Mouse (Mus musculus) forebrain, embryonic 12.5 days (tissue): ENCODE data around the gene Cep78. TPM values are rescaled to one million over a fixed set of nuclear protein-coding genes. Genes with fewer than 3 reads are reported as not detected.

Experiments
- ATAC-seq: fragments of 200-750 bp; cut with Nextera tagmentation; 2 replicates; pipeline ENCODE4 v1.8.0; 2017; ENCODE audit warnings: moderate TSS enrichment; ENCODE audit not compliant: low FRiP score
- H3K27ac ChIP-seq: fragments of 300-500 bp; sonication (generic); 2 replicates; pipeline ENCODE4 v1.5.1; 2016; ENCODE audit warnings: mild to moderate bottlenecking
- H3K27me3 ChIP-seq: fragments of 300-500 bp; sonication (generic); 2 replicates; pipeline ENCODE4 v1.6.1; 2016; ENCODE audit warnings: mild to moderate bottlenecking
- H3K36me3 ChIP-seq: fragments of 300-500 bp; sonication (generic); replicated peaks from 2 replicates; pipeline ENCODE4 v1.6.1; 2016; ENCODE audit warnings: mild to moderate bottlenecking
- H3K4me1 ChIP-seq: fragments of 300-500 bp; sonication (generic); 2 replicates; pipeline ENCODE4 v1.6.1; 2016
- H3K4me2 ChIP-seq: fragments of 300-500 bp; sonication (generic); 2 replicates; pipeline ENCODE4 v1.6.1; 2016; ENCODE audit warnings: mild to moderate bottlenecking, moderate library complexity
- H3K4me3 ChIP-seq: fragments of 300-500 bp; sonication (generic); replicated peaks from 2 replicates; pipeline ENCODE4 v1.5.1; 2016; ENCODE audit warnings: mild to moderate bottlenecking
- H3K9ac ChIP-seq: fragments of 300-500 bp; sonication (generic); 2 replicates; pipeline ENCODE4 v1.6.1; 2016; ENCODE audit warnings: mild to moderate bottlenecking
- H3K9me3 ChIP-seq: fragments of 300-500 bp; sonication (generic); 2 replicates; pipeline ENCODE4 v1.6.1; 2016
- WGBS: fragments of 180-500 bp; shearing (Covaris S2); methylation state at CpG from one replicate; pipeline ENCODE4 v1.1.7; 2016; 5-methylcytosine and 5-hydroxymethylcytosine counted together
- polyA plus RNA-seq: library from polyadenylated mRNA; unstranded; fragments of >200 nt; fragmentation: Nextera tagmentation; extraction: Ambion mirVana; gene quantifications from 2 replicates; pipeline ENCODE4 v1.2.1, GENCODE M21; 2016

Cep78 gene
- polyA plus RNA-seq, 1 experiment from 2014 or later = 65.2 TPM

DNA sequence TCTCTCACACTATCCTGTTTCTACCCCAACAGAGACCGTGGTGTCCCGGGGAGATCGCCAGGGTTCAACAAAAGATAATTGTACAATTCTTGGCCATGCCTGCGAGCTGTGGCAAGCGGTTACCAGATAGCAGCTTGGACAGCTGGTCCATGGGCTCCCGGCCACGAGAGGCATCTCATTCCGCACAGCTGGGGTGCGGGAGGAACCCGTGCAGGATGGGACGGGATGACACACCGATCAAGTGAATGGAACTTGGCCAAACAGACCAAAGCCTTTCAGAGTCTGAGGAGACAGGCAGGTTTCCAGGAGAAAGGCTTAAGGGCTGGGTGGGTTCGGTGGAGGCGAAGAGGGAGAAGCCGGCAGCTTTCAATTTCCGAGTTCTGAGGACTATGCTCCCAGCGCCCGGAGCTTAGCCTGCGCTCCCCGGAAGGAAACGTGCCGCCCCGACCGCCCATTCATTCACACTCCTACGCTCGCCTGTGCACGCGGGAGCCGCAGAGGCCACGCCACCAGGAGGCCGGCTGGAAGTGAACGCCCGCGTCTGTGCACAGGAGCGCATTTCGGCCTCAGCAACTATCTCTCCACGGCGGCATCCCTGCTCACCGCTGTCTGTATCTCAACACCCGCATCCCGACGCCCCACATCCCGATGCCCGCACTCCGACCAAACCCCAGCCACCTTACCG is 60.5 kb downstream of the Cep78 start:
- peaks cover 10% of the 10 kb centered on the region for H3K36me3 ChIP-seq
- H3K27me3 ChIP-seq = peaks cover 5% of the 10 kb centered on the region; the same call in 1 of the 2 replicates
- H3K4me2 ChIP-seq = peak overlapping the region; percentile 84
- H3K9ac ChIP-seq = peak overlapping the region; percentile 73
- under 1% methylated on average over 46 of the region's 46 CpGs for WGBS
- ATAC-seq = peak; percentile 47
- H3K4me3 ChIP-seq = peak overlapping the region; percentile 74
- H3K9me3 ChIP-seq = no peaks in the 10 kb centered on the region
- H3K27ac ChIP-seq = peak overlapping the region; percentile 92
- H3K4me1 ChIP-seq = peaks cover 28% of the 10 kb centered on the region

DNA sequence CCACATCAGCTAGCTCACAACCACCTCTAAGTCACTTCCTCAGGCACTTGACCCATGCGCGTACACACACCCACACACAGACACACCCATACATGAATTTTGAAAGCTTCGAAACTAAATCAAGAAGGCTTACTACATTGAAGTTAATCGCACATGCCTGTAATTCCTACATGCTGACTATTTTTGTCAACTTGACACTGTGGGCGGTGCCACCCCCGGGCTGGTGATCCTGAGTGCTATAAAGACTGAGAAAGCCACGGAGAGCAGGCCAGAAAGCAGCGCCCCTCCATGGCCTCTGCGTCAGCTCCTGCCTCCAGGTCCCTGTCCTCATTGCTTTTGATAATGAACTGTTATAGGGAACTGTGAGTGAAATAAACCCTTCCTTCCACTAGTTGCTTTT is 61.4 kb downstream of the Cep78 start:
- no peaks in the 10 kb centered on the region for H3K9me3 ChIP-seq
- H3K27ac ChIP-seq = no peak overlapping the region
- peak overlapping the region; percentile 74 for H3K4me3 ChIP-seq
- H3K4me2 ChIP-seq = peak overlapping the region; percentile 84
- peaks cover 5% of the 10 kb centered on the region; the same call in 1 of the 2 replicates for H3K27me3 ChIP-seq
- 35% methylated on average over 9 of the region's 9 CpGs for WGBS
- peaks cover 18% of the 10 kb centered on the region for H3K36me3 ChIP-seq
- peak overlapping the region; percentile 73 for H3K9ac ChIP-seq
- ATAC-seq = no peak
- peaks cover 28% of the 10 kb centered on the region for H3K4me1 ChIP-seq

DNA sequence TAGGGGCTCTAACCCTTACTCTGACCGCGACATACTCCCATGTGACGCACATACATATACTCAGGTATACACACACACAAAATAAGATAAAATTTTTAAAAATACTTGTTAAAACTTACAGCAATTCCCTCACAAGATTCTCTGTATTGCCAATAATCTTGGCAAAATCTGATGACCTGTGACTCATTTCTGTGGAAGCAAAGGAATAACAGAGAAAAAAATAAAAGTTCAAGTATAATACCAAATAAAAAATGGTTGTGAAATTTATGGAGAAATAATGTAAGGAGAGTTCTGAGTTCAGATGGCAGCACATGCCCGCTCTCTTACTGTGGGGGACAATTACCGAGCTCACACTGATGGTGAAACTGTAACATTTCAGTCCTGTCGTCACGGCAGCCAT is 65.5 kb downstream of the Cep78 start:
- peaks cover 52% of the 10 kb centered on the region for H3K36me3 ChIP-seq

DNA sequence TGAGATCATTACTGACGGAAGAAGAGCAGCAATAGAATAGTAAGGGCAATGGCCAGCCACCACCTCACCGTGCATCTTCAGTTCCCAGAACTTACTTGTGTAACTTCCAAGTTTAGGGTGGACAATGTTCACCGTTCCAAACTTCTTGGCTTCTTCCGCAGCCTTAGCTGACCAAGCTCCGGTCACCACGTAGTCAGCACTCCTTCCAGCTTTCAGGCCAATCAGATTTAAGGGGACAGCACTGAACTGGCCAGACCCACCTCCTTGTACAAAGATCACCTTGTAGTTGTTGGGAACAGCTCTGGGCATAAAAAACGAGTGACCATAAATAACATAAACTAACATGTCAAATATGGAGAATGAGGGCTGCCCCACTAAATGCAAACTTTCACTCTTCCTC is 66.7 kb downstream of the Cep78 start:
- Histone ChIP-seq H3K4me3 (no peak overlapping the region), H3K27me3 (no peaks in the 10 kb centered on the region), H3K4me2 (no peak overlapping the region), H3K9ac (no peak overlapping the region), H3K4me1 (peaks cover 6% of the 10 kb centered on the region; the same call in 1 of the 2 replicates), H3K27ac (no peak overlapping the region), H3K9me3 (no peaks in the 10 kb centered on the region), H3K36me3 (peaks cover 64% of the 10 kb centered on the region)
- WGBS = 95% methylated on average over 7 of the region's 7 CpGs
- no peak for ATAC-seq

More for the DNA sequence above, 65.5 kb downstream of the Cep78 start:
- WGBS = 96% methylated on average over 7 of the region's 7 CpGs
- Histone ChIP-seq H3K4me3 (no peak overlapping the region), H3K4me2 (no peak overlapping the region), H3K9me3 (no peaks in the 10 kb centered on the region), H3K4me1 (peaks cover 17% of the 10 kb centered on the region), H3K27ac (no peak overlapping the region), H3K27me3 (no peaks in the 10 kb centered on the region), H3K9ac (no peak overlapping the region)
- no peak for ATAC-seq

DNA sequence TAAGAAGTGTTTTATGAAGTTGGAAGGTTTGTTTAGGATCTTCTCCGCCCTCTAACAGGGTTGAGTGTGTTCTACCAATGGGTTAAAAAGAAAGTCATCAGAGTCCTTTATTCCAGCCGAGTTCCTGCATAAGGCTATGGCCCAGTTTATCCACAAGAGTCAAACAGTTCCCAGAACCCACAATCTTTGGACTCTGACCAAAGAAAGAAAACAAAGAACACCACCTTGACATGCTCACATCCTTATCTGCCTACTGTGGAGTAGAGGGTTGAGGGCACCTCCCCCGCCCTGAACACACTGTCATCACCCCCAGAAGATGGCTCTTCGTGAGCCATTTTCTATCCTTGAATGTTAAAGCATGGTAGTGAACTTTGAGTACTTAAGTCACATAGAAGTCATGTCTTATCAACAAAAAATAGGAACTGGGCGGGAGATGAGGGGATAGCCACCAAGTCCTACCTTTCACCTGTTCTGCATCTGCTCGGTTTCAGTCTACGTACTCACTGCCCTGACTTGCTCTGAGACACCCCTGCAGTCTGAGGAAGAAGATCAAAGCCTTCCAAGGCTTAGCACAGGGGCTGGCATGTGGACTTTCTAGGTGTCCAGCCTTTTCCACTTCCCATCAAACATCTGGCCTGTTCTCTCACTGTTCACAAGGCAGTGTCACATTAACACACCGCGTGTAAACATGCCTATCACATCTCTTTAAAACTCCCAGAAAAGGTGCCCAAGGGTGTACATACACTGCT is 71.4 kb downstream of the Cep78 start:
- WGBS = 93% methylated on average over 9 of the region's 9 CpGs
- H3K4me3 ChIP-seq = no peak overlapping the region
- H3K4me2 ChIP-seq = no peak overlapping the region
- H3K9me3 ChIP-seq = no peaks in the 10 kb centered on the region
- H3K36me3 ChIP-seq = peaks cover 90% of the 10 kb centered on the region
- no peak overlapping the region for H3K27ac ChIP-seq
- no peak for ATAC-seq
- no peaks in the 10 kb centered on the region for H3K27me3 ChIP-seq
- no peaks in the 10 kb centered on the region for H3K4me1 ChIP-seq
- no peak overlapping the region for H3K9ac ChIP-seq

DNA sequence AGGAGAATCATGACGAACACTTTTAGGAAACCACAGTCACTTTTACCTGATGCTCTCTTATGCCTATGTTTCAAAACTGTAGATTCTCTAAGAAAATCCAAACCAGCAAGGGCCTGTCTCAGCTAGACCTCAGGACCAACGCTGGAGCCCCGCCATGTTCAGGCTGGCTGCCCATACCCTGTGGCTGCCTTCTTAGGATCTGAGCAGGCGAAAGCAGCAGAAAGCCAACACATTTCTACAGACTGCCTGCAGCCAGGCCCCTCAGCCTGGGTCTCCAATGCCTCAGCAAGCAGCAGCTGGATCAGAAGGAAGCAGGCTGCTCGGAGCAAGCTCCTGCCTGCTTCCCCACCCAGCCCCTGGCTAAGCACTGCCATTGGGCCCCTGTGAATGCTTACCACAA is 73.3 kb downstream of the Cep78 start:
- Histone ChIP-seq H3K9me3 (no peaks in the 10 kb centered on the region), H3K4me1 (no peaks in the 10 kb centered on the region), H3K4me2 (no peak overlapping the region), H3K36me3 (peaks cover 91% of the 10 kb centered on the region), H3K4me3 (no peak overlapping the region), H3K9ac (no peak overlapping the region), H3K27me3 (no peaks in the 10 kb centered on the region), H3K27ac (no peak overlapping the region)
- WGBS = 91% methylated on average over 5 of the region's 5 CpGs
- no peak for ATAC-seq

DNA sequence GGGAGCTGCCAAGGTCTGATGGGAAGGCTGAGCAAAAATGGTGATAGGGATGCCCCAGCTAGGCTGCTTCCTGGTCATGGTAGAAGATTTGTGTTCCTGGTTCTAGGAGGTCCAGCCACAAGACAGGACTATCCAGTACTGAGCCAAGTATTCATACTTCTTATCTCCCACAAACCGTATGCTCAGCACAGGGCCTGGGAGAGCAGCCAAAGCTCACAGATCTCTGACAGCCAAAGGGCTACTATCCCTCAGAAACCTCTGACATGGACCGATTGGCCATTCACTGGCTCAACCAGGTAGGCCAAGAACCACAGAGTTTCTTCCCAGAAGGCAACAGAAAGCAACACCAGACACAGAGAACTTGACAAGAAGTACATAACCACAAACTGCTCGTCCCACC is 73.8 kb downstream of the Cep78 start:
- Histone ChIP-seq H3K9me3 (no peaks in the 10 kb centered on the region), H3K4me1 (no peaks in the 10 kb centered on the region), H3K9ac (no peak overlapping the region), H3K4me2 (no peak overlapping the region), H3K27ac (no peak overlapping the region), H3K27me3 (no peaks in the 10 kb centered on the region), H3K4me3 (no peak overlapping the region), H3K36me3 (peaks cover 91% of the 10 kb centered on the region)
- 92% methylated on average over 3 of the region's 3 CpGs for WGBS
- ATAC-seq = no peak

DNA sequence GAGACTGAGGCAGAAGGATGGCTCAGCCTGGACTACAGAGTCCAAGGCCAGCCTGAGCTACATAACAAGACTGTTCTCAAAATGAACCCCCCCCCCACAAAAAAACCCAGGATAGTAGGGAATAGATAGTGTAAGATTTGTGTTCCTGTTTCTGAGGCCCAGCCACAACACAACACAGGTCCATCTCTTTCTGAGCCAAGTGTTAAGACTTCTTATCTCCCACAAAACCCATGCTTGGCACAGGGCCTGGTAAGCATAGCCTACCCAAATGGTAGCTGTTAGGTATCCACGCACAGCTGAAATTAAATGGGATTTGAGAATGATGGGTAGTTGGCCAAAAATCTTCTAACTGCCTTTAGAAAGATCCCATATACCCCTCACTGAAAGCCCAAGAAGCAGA is 74.3 kb downstream of the Cep78 start:
- Histone ChIP-seq H3K9me3 (no peaks in the 10 kb centered on the region), H3K4me1 (no peaks in the 10 kb centered on the region), H3K36me3 (peaks cover 94% of the 10 kb centered on the region), H3K9ac (no peak overlapping the region), H3K27ac (no peak overlapping the region), H3K4me3 (no peak overlapping the region), H3K4me2 (no peak overlapping the region), H3K27me3 (no peaks in the 10 kb centered on the region)
- ATAC-seq = no peak
- WGBS = 100% methylated on average over 1 of the region's 1 CpGs

DNA sequence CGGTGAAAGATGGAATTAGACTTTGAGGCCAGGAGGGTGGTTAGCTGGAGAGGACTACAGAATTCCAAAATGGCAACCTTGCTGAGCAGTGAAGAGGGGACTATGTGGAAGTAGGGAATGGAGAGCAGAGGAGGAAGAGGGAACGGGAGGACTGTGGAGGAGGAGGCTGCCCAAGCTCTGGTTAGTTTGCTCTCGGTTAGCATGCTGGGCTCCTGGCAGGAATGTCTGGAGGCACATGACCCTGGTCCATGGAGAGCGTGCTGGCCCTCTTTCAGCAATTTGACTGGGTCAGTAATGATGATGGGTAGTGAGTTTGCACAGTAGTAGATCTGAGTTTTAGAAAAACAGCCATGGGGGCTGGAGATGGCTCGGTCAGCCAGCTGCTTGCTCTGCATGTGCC is 76.8 kb downstream of the Cep78 start:
- H3K9me3 ChIP-seq = no peaks in the 10 kb centered on the region
- H3K4me3 ChIP-seq = no peak overlapping the region
- no peak overlapping the region for H3K9ac ChIP-seq
- H3K36me3 ChIP-seq = peaks cover 78% of the 10 kb centered on the region
- ATAC-seq = no peak
- peaks cover 13% of the 10 kb centered on the region for H3K4me1 ChIP-seq
- no peaks in the 10 kb centered on the region for H3K27me3 ChIP-seq
- WGBS = 90% methylated on average over 5 of the region's 5 CpGs
- no peak overlapping the region for H3K27ac ChIP-seq
- no peak overlapping the region for H3K4me2 ChIP-seq

Other genes with a start within 250 kb of the Cep78 start
- 169 and 172 TPM in 2 replicates for gene Psat1, start 37.7 kb downstream of the Cep78 start, polyA plus RNA-seq
- gene Gnaq, start 147.8 kb upstream of the Cep78 start, polyA plus RNA-seq = 44.0 and 49.5 TPM in 2 replicates